Mouse (Mus musculus): Measurements from ENCODE around the gene Apoa4. TPM values are rescaled to one million over a fixed set of nuclear protein-coding genes. Genes with fewer than 3 reads are reported as not detected.

Apoa4 gene
- total and polyA plus RNA-seq, 3 experiments, result not detected

- H3K9ac ChIP-seq (ENCODE audit: control insufficient read depth, low read depth, low read length, poor library complexity, severe bottlenecking), result peak overlapping the region; percentile 36
- no peaks in the 10 kb centered on the region for H3K9me3 ChIP-seq (replicated peaks; ENCODE audit: insufficient read depth, low read length)
- H3K36me3 ChIP-seq (ENCODE audit: control insufficient read depth in 1 of 2, insufficient read depth in 2 of 2, low read length in 2 of 2), result peaks cover 0 to 34% of the 10 kb centered on the region in 2 experiments; a peak in 3 of 4 replicates
- TF ChIP-seq CHD2 (IDR thresholded peaks at IDR 0.05; ENCODE audit: low read length) (peak; percentile 55), HCFC1 (IDR thresholded peaks at IDR 0.05; ENCODE audit: low read depth, low read length) (no peak), ETS1 (IDR thresholded peaks at IDR 0.05; ENCODE audit: low read depth, low read length) (peak; percentile 100), USF2 (IDR thresholded peaks at IDR 0.05; ENCODE audit: borderline replicate concordance in 1 of 2, insufficient read depth in 1 of 2, low read depth in 1 of 2, low read length in 2 of 2) (no peak), SIN3A (IDR thresholded peaks at IDR 0.05; ENCODE audit: low read length) (peak; percentile 88), JUND (IDR thresholded peaks at IDR 0.05; ENCODE audit: low read depth, low read length) (peak; percentile 75; the same call in 1 of the 2 replicates), CHD1 (IDR thresholded peaks at IDR 0.05; ENCODE audit: low read depth, low read length) (0 out of 2 replicates have a peak, but pooled peaks have one; percentile 2), NRF1 (IDR thresholded peaks at IDR 0.05; ENCODE audit: insufficient read depth, low read depth, low read length, poor library complexity, severe bottlenecking) (no peak), TCF12 (IDR thresholded peaks at IDR 0.05; ENCODE audit: low read depth, low read length) (peak; percentile 97), MYC (IDR thresholded peaks at IDR 0.05; ENCODE audit: low read depth, low read length) (peak; percentile 76; the same call in 1 of the 2 replicates), SMC3 (IDR thresholded peaks at IDR 0.05; ENCODE audit: low read depth, low read length) (0 out of 2 replicates have a peak, but pooled peaks have one; percentile 4), BHLHE40 (IDR thresholded peaks at IDR 0.05; ENCODE audit: borderline replicate concordance, low read depth, low read length) (peak; percentile 72), TBP (IDR thresholded peaks at IDR 0.05; ENCODE audit: low read depth, low read length) (0 out of 2 replicates have a peak, but pooled peaks have one; percentile 15), POLR2AphosphoS2 (IDR thresholded peaks at IDR 0.05; ENCODE audit: low read length) (no peak; the same call in 1 of the 2 replicates), MAFK (IDR thresholded peaks at IDR 0.05; ENCODE audit: borderline replicate concordance, low read depth, low read length) (peak; percentile 75; the same call in 1 of the 2 replicates), ELF1 (IDR thresholded peaks at IDR 0.05; ENCODE audit: low read depth, low read length) (peak; percentile 51; the same call in 1 of the 2 replicates), MXI1 (IDR thresholded peaks at IDR 0.05; ENCODE audit: low read depth, low read length) (peak; percentile 50; the same call in 1 of the 2 replicates), NELFE (IDR thresholded peaks at IDR 0.05; ENCODE audit: low read depth, low read length) (peak; percentile 36), POLR2A (IDR thresholded peaks at IDR 0.05; ENCODE audit: control insufficient read depth in 1 of 2, insufficient read depth in 1 of 2, low read depth in 1 of 2, low read length in 2 of 2, poor library complexity in 1 of 2) (peak in 1 of 2 experiments; percentile 46; a peak in 1 of 4 replicates), GATA1 (IDR thresholded peaks at IDR 0.05; ENCODE audit: low read depth, low read length) (peak; percentile 93), KAT2A (conservative IDR thresholded peaks at IDR 0.05; ENCODE audit: low read depth, low read length) (0 out of 2 replicates have a peak, but pooled peaks have one; percentile 18), MEF2A (IDR thresholded peaks at IDR 0.05; ENCODE audit: extremely low read depth, insufficient replicate concordance, low read depth, low read length, poor library complexity, severe bottlenecking) (no peak), MYB (IDR thresholded peaks at IDR 0.05; ENCODE audit: low read depth, low read length) (peak; percentile 97), RAD21 (IDR thresholded peaks at IDR 0.05; ENCODE audit: low read depth, low read length) (no peak), MAX (IDR thresholded peaks at IDR 0.05; ENCODE audit: low read length) (peak; percentile 54; the same call in 1 of the 2 replicates), EP300 (IDR thresholded peaks at IDR 0.05; ENCODE audit: low read depth in 1 of 2, low read length in 2 of 2) (peak; percentile 97 to 100), TAL1 (IDR thresholded peaks at IDR 0.05; ENCODE audit: low read length) (peak; percentile 86), RCOR1 (IDR thresholded peaks at IDR 0.05; ENCODE audit: low read depth, low read length) (0 out of 2 replicates have a peak, but pooled peaks have one; percentile 33), ZC3H11A (IDR thresholded peaks at IDR 0.05; ENCODE audit: low read depth, low read length) (0 out of 2 replicates have a peak, but pooled peaks have one; percentile 22)
- peak overlapping the region; percentile 96 for H3K27ac ChIP-seq (ENCODE audit: control insufficient read depth, low read depth, low read length)
- peaks cover 25% of the 10 kb centered on the region in 2 experiments for H3K4me1 ChIP-seq (ENCODE audit: control insufficient read depth in 1 of 2, insufficient read depth in 2 of 2, low read length in 2 of 2)
- DNase-seq (ENCODE audit: low read depth, low spot score), result peak; percentile 95
- H3K27me3 ChIP-seq (ENCODE audit: control insufficient read depth in 1 of 2, insufficient read depth in 2 of 2, low read length in 2 of 2), result no peaks in the 10 kb centered on the region
- no peak overlapping the region for H3K4me3 ChIP-seq (ENCODE audit: control insufficient read depth in 1 of 2, insufficient read depth in 1 of 2, low read depth in 2 of 2, low read length in 2 of 2)
- H3K79me2 ChIP-seq (ENCODE audit: control insufficient read depth, insufficient read depth, low read length, poor library complexity), result no peaks in the 10 kb centered on the region
Measured at GRCm38 (mm10) chr9:46206834-46207500, 33.5 kb upstream of the Apoa4 start.

All from MEL (cell line).